In the genomic region with DNA sequence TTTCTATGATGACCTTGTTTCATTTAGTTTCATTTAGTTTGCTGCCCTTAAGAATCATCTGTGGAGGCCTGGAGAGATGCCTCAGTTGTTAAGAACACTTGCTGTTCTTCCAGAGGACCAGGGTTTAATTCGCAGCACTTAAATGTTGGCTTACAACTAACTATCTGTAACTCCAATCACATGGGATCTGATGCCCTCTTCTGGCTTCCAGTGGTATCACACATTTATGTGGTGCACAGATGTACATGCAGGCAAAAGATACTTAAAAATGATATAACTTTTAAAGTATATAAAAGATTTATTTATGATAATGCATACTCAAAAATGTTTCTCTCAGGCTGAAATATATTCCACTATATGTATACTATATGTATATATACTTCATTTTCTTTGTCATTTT, we compare ENCODE assay signal across 10 mouse cellular contexts. TPM values are rescaled to one million over a fixed set of nuclear protein-coding genes. Genes with fewer than 3 reads are reported as not detected.
DNase-seq lines count a peak whose midpoint lies in the region; ATAC-seq and TF ChIP-seq lines count a peak whose summit lies in the region.
"Had no signal": no experiment of that assay in that cellular context is flagged by ENCODE, and none has a peak within 500 bp of the region (broad histone marks: within the 10 kb centered on the region; RNA-seq: fewer than 3 reads in every experiment).

No protein-coding gene starts in this region.

- WGBS in forebrain, embryonic 14.5 days, result 83% methylated on average over 1 of the region's 1 CpGs
- 85% methylated on average over 1 of the region's 1 CpGs for WGBS in forebrain, embryonic 16.5 days

- TF ChIP-seq CTCF in testis, adult 2 months (IDR thresholded peaks at IDR 0.05; ENCODE audit: control insufficient read depth, insufficient read depth, insufficient replicate concordance, low read depth, low read length), result peak; percentile 6; the same call in 1 of the 2 replicates

- TF ChIP-seq POLR2A in testis, adult 2 months (IDR thresholded peaks at IDR 0.05; ENCODE audit: control insufficient read depth, low read depth, low read length), result no peak

- no peak overlapping the region for H3K9ac ChIP-seq in forebrain, embryonic 14.5 days (ENCODE audit: low read length)
- H3K9ac ChIP-seq in forebrain, embryonic 16.5 days (replicated peaks; ENCODE audit: low read depth, low read length), result no peak overlapping the region

- no peaks in the 10 kb centered on the region for H3K4me1 ChIP-seq in forebrain, embryonic 14.5 days (ENCODE audit: control insufficient read depth, insufficient read depth, low read length)
- H3K4me1 ChIP-seq in forebrain, embryonic 16.5 days (replicated peaks; ENCODE audit: control insufficient read depth, insufficient read depth, low read length), result no peaks in the 10 kb centered on the region
- no peaks in the 10 kb centered on the region for H3K4me1 ChIP-seq in testis, adult 2 months (ENCODE audit: control insufficient read depth, insufficient read depth, low read length)

- H3K9me3 ChIP-seq in forebrain, embryonic 14.5 days (replicated peaks; ENCODE audit: control insufficient read depth, low read length), result no peaks in the 10 kb centered on the region
- 0 out of 2 replicates have a peak, but pooled peaks cover 2% of the 10 kb centered on the region for H3K9me3 ChIP-seq in forebrain, embryonic 16.5 days (ENCODE audit: control insufficient read depth, low read length)

- no peak overlapping the region for H3K4me2 ChIP-seq in forebrain, embryonic 14.5 days (ENCODE audit: low read length)
- H3K4me2 ChIP-seq in forebrain, embryonic 16.5 days (ENCODE audit: low read length), result no peak overlapping the region

- ATAC-seq in forebrain, embryonic 14.5 days, result no peak
- ATAC-seq in forebrain, embryonic 16.5 days, result no peak

- peak; percentile 7 for DNase-seq in forebrain, embryonic 14.5 days (ENCODE audit: low spot score)
- DNase-seq in testis, postnatal 14 days (ENCODE audit: low spot score), result no peak
- DNase-seq in forelimb bud, embryonic 11.5 days (ENCODE audit: low read depth, low spot score), result peak; percentile 13
- no peak for DNase-seq in frontal cortex, adult 2 months (ENCODE audit: extremely low spot score in 1 of 2, low spot score in 1 of 2)
- no peak for DNase-seq in heart, postnatal 4 days
- no peak for DNase-seq in gastrocnemius, adult 18-20 months (ENCODE audit: low spot score)
- DNase-seq: kidney, adult 18-20 months had no signal

- H3K27ac ChIP-seq in forebrain, embryonic 14.5 days (ENCODE audit: low read depth, low read length), result no peak overlapping the region
- H3K27ac ChIP-seq in forebrain, embryonic 16.5 days (ENCODE audit: low read length), result no peak overlapping the region
- H3K27ac ChIP-seq in testis, adult 2 months (ENCODE audit: control insufficient read depth, insufficient read depth, low read depth, low read length), result no peak overlapping the region

- H3K36me3 ChIP-seq in forebrain, embryonic 14.5 days (ENCODE audit: control insufficient read depth, insufficient read depth, low read length), result 0 out of 2 replicates have a peak, but pooled peaks cover 7% of the 10 kb centered on the region
- 0 out of 2 replicates have a peak, but pooled peaks cover 2% of the 10 kb centered on the region for H3K36me3 ChIP-seq in forebrain, embryonic 16.5 days (ENCODE audit: control insufficient read depth, insufficient read depth)
- no peaks in the 10 kb centered on the region for H3K36me3 ChIP-seq in testis, adult 2 months (ENCODE audit: control insufficient read depth, insufficient read depth, low read length)

- no peaks in the 10 kb centered on the region for H3K27me3 ChIP-seq in forebrain, embryonic 14.5 days (replicated peaks; ENCODE audit: control insufficient read depth, insufficient read depth, low read length)
- no peaks in the 10 kb centered on the region for H3K27me3 ChIP-seq in forebrain, embryonic 16.5 days (replicated peaks; ENCODE audit: control insufficient read depth, insufficient read depth, low read length)
- no peaks in the 10 kb centered on the region for H3K27me3 ChIP-seq in testis, adult 2 months (ENCODE audit: control insufficient read depth, insufficient read depth, low read length)

- H3K4me3 ChIP-seq in forebrain, embryonic 14.5 days (ENCODE audit: low read depth, low read length), result no peak overlapping the region
- no peak overlapping the region for H3K4me3 ChIP-seq in forebrain, embryonic 16.5 days (replicated peaks; ENCODE audit: low read length)
- H3K4me3 ChIP-seq in testis, adult 2 months (ENCODE audit: control insufficient read depth, low read depth, low read length), result no peak overlapping the region
- H3K4me3 ChIP-seq: erythroblast, embryonic 14.5 days had no signal

RNA-seq across cellular contexts. Expression of a gene that starts 40.4 kb away (rescaled TPM):
- 13.0 and 15.1 TPM in 2 replicates for polyA plus RNA-seq in forebrain, embryonic 14.5 days (2014; fragmentation: Nextera tagmentation; extraction: Ambion mirVana)
- 12.9 and 13.6 TPM in 2 replicates for polyA plus RNA-seq in forebrain, embryonic 16.5 days (2015; fragmentation: Nextera tagmentation; extraction: Ambion mirVana)
- 8.1 and 9.8 TPM in 2 replicates for polyA plus RNA-seq in testis, adult 2 months (2012; rRNA removed)
- 15.4 and 19.0 TPM in 2 replicates for polyA plus RNA-seq in frontal cortex, adult 2 months (2012; rRNA removed)
- total RNA-seq in heart, postnatal 4 days (2021), result 10 to 100 TPM; 26.1 to 26.3 TPM
- 10 to 100 TPM; 25.4 to 39.8 TPM for total RNA-seq in gastrocnemius, adult 18-20 months (2021)

RNA-seq across cellular contexts. Expression of a gene that starts 44.2 kb away (rescaled TPM):
- polyA plus RNA-seq in forebrain, embryonic 14.5 days (2014; fragmentation: Nextera tagmentation; extraction: Ambion mirVana), result 21.1 and 27.5 TPM in 2 replicates
- polyA plus RNA-seq in forebrain, embryonic 16.5 days (2015; fragmentation: Nextera tagmentation; extraction: Ambion mirVana), result 32.5 and 40.9 TPM in 2 replicates
- polyA plus RNA-seq in testis, adult 2 months (2012; rRNA removed), result 11.8 and 12.7 TPM in 2 replicates
- 17.5 and 21.4 TPM in 2 replicates for polyA plus RNA-seq in frontal cortex, adult 2 months (2012; rRNA removed)
- total RNA-seq in heart, postnatal 4 days (2021), result 10 to 100 TPM; 29.7 to 34.0 TPM
- 1 to 10 TPM; 6.2 to 6.3 TPM for total RNA-seq in gastrocnemius, adult 18-20 months (2021)

Comparison
In these comparisons a context has a peak if more than half of its experiments do, and no peak if none do; other contexts are left out.
1. DNase-seq: peak in forebrain, embryonic 14.5 days (single experiment) and forelimb bud, embryonic 11.5 days (single experiment); none in testis, postnatal 14 days (single experiment), frontal cortex, adult 2 months (0 of 2), heart, postnatal 4 days (single experiment) and gastrocnemius, adult 18-20 months (single experiment).